Mouse (Mus musculus): Measurements from ENCODE around the gene P3h2. TPM values are rescaled to one million over a fixed set of nuclear protein-coding genes. Genes with fewer than 3 reads are reported as not detected.
A peak's percentile ranks its signal among the peaks of the same experiment; 100 is the strongest.

Gene P3h2
- not detected in 2 replicates for total RNA-seq (2014; fragmentation: Nextera tagmentation)
- 0.23 TPM in 1 of 2 replicates, not detected in the other for total RNA-seq (2017)

GRCm38 (mm10) chr16:26105115-26105974, at the start of gene P3h2:
Gene P3h2, minus strand, starts transcription at chr16:26105784.
- ATAC-seq (replicated peaks; ENCODE audit: low FRiP score, low TSS enrichment, poor library complexity, severe bottlenecking): peak; percentile 69; the same call in 1 of the 2 replicates

DNA sequence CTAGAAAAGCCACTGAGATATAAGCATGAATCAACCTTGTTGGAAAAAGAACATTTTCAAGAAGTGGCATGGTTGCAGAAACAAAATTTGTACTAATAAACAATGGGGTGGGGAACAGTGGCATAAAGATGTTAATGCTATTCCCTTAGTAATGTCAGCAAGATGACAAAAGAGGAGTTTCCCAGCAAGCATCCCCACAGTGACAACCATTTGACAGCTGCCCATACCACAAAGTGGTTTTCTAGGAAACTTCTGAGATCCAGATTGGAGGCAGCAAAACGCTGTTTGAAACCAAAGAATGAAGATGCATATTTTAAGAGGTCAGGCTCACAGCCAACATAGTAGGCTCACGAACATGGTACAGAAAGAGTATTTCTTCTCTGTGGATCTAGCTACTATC, 46.7 kb upstream of the P3h2 start:
- ATAC-seq (replicated peaks; ENCODE audit: low FRiP score, low TSS enrichment, poor library complexity, severe bottlenecking): no peak

DNA sequence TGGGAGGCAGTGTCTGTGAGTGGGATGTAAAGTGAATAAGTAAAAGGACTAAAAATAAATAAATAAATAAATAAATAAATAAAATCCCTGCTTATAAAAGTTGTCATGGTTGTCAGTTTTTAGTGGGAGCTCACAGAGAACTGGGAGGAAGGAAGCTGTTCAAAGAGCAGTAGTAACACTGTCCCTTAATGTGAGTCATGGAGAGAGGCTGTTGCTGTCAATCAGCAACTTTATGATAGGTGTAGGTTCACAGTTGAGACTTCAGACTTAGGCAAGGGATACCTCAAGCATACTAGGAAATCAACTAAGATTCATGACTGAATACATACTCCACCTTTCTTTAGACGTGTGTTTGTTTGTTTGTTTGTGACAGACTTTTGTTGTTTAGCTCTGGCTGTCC, 45.4 kb upstream of the P3h2 start:
- no peak for ATAC-seq (replicated peaks; ENCODE audit: low FRiP score, low TSS enrichment, poor library complexity, severe bottlenecking)

DNA sequence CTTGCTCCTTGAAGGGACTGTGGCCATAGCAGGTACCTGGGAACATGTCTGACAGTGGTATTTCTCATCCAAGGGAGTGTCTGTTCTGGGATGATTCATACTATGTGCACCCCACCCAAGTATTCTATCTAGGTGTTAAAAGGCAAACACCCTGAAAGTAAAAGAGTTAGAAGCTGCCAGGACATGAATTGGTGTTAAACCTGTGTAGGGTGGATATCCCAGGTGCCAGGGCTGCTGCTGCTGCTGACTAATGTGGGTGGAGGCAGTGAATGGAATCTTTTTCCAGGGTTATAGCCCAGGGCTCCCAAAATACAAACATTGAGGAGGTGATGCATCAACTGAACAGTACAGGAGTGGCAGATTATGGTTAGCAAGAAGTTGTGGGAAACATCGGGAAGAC, 41.3 kb upstream of the P3h2 start:
- ATAC-seq (replicated peaks; ENCODE audit: low FRiP score, low TSS enrichment, poor library complexity, severe bottlenecking): no peak

DNA sequence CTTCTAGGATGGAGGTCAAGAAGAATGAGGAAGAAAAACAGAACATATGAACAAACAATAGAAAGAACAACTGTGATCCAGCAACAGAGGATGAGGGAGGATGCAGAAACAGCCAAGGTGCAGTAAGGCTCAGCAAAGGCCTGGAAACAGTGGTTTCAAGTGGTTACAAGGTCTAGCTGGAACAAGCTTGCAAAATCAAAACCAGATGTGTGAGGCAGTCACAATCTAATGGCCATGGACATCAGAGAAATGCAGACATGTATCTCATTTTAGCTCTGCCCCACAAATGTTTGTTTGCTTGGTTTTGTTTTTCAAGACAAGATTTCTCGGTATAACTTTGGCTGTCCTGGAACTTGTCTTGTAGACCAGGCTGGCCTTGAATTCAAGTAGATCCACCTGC, 25.5 kb upstream of the P3h2 start:
- no peak for ATAC-seq (replicated peaks; ENCODE audit: low FRiP score, low TSS enrichment, poor library complexity, severe bottlenecking)

- ATAC-seq (replicated peaks; ENCODE audit: low FRiP score, low TSS enrichment, poor library complexity, severe bottlenecking): no peak
These were observed 1.0 kb upstream of the P3h2 start for GRCm38 (mm10) chr16:26106618-26107017.

- peak; percentile 58 for ATAC-seq (replicated peaks; ENCODE audit: low FRiP score, low TSS enrichment, poor library complexity, severe bottlenecking)
These were observed 545 bp upstream of the P3h2 start for GRCm38 (mm10) chr16:26106041-26106617.

DNA sequence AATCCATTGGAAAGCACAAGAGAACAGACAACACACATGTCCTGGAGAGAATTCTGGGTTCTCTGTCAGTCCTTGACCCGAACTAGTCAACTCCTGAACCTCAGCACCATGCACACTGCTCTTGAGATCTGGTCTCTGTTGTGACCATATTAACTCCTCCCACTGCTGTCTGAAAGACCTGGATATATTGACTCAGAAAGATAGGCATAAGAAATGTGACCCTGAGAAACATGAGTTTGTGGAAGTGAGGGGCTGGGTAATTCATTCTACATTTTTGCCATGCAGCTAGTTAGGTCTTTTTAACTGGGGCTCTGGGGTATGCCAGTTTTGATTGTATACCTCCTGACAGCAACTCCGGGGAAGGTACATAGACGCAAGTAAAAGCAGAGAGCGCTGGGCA, 1.3 kb downstream of the P3h2 start:
- ATAC-seq (replicated peaks; ENCODE audit: low FRiP score, low TSS enrichment, poor library complexity, severe bottlenecking): no peak

- ATAC-seq (replicated peaks; ENCODE audit: low FRiP score, low TSS enrichment, poor library complexity, severe bottlenecking): no peak
These were observed 2.7 kb downstream of the P3h2 start for GRCm38 (mm10) chr16:26102856-26103255.

DNA sequence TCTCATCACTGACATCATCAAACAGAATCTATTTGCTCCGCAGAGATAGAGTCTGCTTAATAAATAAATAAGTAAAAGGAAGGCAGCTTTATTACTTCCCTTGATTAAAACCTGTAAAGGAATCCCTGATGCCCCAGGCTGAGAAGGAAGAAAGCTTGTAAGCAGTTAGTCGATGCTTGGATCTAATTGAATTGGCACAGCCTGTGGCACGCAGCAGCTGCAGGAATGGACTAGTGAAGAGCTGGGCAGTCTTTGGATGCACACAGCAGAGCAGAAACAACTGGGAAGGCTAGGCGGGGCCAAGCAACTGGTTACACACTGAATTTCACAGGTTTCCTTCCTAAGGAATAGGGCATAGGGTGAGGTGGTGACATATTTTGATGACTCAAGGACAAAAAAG, 5.4 kb downstream of the P3h2 start:
- ATAC-seq (replicated peaks; ENCODE audit: low FRiP score, low TSS enrichment, poor library complexity, severe bottlenecking): no peak

DNA sequence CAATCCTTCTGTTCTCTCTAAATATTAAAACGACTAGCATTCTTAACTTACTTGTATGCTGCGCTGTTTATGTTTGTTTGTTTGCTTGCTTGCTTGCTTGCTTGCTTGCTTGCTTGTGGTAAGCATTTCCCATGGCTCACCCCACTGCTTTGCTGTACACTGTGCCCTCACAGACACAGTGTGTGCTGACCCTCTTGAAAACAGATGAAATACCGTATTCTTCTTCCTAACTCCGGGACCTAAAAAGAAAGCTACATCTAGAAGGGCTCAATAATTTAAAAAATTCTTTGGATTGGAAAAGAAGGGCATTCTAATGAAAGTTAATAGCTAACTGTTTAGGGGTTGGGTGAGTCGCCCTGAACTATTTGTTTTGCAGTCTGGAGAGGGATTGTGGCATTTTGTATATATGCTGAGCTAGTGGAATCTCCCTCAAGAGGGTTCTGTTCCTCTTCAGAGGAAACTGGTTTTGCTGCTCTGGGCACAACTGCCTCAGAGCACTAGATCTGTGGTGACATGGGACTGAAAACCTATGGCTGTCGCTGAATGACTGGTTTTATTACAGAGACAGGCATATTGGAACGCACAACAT, 9.8 kb downstream of the P3h2 start:
- ATAC-seq (replicated peaks; ENCODE audit: low FRiP score, low TSS enrichment, poor library complexity, severe bottlenecking): no peak

DNA sequence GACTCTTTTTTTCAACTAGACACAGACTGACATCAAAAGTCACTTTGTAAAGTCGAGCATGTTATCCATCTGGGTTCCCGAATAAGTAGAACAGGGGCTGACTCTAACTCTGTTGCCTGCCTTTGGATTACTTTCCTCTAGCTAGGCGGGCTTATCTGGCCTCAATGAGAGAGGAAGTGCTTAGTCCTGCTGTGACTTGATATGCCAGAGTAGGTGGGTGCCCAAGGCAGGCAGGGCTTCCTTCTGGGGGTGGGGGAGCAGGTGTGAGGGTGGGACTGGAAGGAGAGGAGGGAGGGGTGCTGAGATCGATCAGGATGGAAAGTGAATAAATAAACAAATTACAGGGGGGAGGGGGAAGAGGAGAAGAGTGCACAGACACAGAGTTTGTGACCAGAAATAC, 11.7 kb downstream of the P3h2 start:
- no peak for ATAC-seq (replicated peaks; ENCODE audit: low FRiP score, low TSS enrichment, poor library complexity, severe bottlenecking)

GRCm38 (mm10) chr16:26088976-26089375, 16.6 kb downstream of the P3h2 start:
- no peak for ATAC-seq (replicated peaks; ENCODE audit: low FRiP score, low TSS enrichment, poor library complexity, severe bottlenecking)

- no peak for ATAC-seq (replicated peaks; ENCODE audit: low FRiP score, low TSS enrichment, poor library complexity, severe bottlenecking)
These were observed 17.3 kb downstream of the P3h2 start for GRCm38 (mm10) chr16:26088240-26088639.

DNA sequence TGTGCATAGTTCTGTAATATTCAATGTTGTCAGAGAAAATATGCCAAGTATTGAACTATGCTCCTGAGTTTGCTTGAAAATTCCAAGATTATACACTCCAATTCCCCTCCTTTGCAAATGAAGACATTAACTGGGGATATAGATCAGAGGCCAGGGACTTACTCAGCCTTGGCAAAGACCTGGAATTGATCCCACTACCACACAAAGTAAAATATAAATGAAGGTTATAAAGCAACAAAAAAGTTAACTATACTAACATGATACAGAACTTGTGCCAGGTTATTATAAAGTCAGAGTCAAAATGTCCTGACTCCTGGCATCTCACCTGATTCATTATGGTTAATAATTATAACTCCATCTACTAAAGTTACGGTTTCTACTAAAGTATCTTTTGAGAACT, 18.6 kb downstream of the P3h2 start:
- no peak for ATAC-seq (replicated peaks; ENCODE audit: low FRiP score, low TSS enrichment, poor library complexity, severe bottlenecking)

DNA sequence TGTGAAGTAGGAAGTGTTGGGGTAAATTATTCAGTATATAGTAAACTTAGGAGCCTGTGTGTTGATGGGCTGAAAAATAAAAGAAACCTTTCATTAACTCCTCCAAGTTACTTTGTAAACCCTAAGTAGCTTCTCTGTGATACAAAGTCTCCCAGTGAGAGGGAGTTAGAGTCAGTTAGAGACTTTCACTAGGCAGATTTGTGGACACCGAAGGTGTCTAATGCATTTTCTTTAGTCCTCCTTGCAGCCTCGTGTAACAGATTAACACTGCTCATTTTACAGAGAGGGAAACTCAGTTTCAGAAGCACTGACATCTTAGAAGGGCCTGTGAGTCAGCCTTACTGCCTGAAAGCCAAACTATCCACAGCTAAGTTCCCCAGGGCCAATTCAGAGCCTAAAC, 20.4 kb downstream of the P3h2 start:
- no peak for ATAC-seq (replicated peaks; ENCODE audit: low FRiP score, low TSS enrichment, poor library complexity, severe bottlenecking)

DNA sequence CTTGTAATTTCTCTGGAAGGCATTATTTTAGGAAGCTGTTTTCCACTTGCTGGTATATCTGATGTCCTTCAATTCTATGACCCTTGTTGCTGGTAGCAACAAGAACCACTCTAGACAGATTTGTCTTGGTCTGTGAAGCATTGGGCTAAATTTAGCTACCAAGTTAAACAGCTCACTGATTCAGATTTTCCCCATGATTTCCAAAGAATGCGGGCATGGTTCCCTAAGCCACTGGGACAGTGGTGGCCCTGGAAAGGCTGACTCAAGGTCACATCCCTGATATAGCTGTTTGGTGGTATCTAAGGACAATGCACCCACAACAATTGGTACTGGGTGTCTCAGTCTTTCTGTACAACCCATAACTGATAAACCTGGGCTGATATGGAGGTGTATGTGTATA, 22.8 kb downstream of the P3h2 start:
- ATAC-seq (replicated peaks; ENCODE audit: low FRiP score, low TSS enrichment, poor library complexity, severe bottlenecking): no peak

DNA sequence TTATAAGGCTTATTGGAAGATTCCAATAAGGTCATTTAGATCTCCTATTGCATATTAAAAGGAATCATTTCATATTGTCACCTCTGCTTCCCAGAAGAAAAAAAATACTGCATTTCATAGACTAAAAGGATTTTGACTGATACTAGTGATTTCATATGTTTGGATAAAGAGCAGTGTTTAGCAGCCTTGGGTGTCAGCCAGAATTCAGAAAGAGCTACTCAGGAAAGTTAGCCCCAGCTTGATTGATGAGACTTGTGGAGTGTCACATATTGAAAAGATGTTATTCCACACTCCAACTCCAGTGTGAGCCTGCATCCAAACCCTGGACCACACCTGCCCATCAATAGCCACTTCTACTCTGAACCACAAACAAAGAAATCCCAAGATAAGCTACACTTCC, 23.2 kb downstream of the P3h2 start:
- no peak for ATAC-seq (replicated peaks; ENCODE audit: low FRiP score, low TSS enrichment, poor library complexity, severe bottlenecking)

DNA sequence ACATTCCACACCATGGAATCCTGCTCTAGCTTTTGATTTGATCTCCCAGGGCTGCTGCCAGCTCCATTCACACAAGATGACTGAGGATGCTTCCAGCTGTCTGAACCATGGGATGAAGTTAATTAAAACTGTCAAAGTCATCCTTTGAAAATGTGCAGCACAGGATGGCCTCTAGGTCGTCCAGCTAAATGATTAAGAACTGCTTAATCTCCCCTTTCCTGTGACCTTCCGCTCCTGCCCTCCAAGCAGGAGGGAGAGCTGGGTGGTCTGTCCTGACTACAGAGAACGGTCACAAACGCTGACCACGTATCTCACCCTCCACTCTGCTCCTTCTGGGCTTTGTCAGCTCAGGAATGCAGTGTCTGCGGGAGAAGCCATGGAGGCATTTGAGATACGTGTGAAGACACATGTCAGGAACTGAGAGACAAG, 26.6 kb downstream of the P3h2 start:
- no peak for ATAC-seq (replicated peaks; ENCODE audit: low FRiP score, low TSS enrichment, poor library complexity, severe bottlenecking)

DNA sequence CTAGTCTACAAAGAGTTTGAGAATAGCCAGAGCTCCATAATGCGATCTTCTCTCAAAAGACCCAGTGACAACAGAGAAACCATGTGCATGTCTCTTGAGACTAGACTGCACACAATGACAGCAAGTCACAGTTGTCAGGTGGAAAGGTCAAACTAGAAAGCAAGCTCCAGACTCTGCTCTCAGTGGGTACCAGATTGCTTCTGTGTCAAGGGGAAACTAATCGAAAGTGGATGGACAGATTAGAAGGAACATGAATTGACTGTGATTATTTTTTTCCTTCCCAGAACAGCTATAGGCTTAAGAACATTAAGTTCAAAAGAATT, 27.5 kb downstream of the P3h2 start:
- ATAC-seq (replicated peaks; ENCODE audit: low FRiP score, low TSS enrichment, poor library complexity, severe bottlenecking): no peak

All from megakaryocyte-erythroid progenitor cell, adult 5-6 weeks (primary cell).